Mouse (Mus musculus): ENCODE results near the gene Mroh7. TPM values are rescaled to one million over a fixed set of nuclear protein-coding genes. Genes with fewer than 3 reads are reported as not detected.

Mroh7 gene
- total RNA-seq, 2 experiments from 2014 or later = 2.7 to 3.2 TPM

DNA sequence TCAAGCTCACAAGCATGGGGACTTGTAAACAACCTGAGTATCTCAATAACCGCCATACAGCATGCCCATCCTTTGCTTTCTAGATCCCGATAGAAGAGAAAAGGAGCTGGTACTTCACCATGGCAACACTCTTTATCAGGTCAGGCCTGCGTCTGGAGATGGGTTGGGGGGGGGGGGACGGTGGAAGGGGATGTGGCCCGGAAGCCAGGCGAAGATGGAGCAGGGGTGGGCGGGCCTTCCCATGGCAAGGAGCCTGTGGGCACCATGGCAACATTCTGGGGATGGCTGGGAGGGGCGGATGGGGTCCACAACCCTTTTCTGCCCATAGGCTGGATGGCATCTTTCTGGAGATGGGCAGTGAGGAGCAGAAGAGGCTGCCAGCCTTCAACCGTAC, 96.6 kb downstream of the Mroh7 start:
- no peak for DNase-seq (ENCODE audit: low spot score in 2 of 2)

DNA sequence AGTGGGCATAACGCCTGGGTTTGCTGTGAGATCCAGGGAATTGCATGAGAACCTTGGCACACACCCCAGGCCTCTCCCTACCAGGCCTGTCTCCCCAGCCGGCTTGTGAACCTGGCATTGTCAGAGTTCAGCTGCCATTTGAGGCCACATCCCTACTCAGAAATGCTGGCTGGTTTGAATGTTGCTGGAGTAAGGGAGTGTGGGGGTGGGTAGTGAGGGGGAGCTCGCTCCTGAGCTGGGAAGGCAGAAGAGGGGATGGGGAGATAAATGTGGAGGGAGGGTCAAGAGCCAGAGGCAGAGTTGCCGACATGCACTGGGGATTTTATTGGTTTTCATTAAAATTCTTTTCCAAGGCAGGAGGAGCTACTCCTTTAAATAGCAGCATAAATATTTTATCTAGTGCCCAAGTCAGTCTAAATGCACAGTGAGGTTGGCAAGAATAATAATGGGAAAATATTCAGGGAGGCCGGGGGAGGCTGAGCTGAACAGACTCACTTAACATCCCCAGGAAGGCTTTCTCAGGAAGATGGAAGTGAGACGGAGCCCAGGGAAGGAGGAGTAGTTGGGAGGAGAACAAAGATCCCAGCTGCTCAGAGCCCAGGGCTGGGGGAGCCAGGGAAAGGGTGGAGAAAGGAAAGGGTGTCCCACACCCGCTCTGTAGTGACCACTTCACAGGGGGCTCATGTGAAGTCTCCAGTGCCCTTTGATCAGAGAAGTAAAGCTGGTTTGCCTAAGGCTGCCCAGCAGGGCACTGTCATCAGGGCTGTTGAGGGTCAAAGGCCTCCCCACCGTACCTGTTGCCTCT, 97.2 kb downstream of the Mroh7 start:
- no peak for DNase-seq (ENCODE audit: low spot score in 2 of 2)

DNA sequence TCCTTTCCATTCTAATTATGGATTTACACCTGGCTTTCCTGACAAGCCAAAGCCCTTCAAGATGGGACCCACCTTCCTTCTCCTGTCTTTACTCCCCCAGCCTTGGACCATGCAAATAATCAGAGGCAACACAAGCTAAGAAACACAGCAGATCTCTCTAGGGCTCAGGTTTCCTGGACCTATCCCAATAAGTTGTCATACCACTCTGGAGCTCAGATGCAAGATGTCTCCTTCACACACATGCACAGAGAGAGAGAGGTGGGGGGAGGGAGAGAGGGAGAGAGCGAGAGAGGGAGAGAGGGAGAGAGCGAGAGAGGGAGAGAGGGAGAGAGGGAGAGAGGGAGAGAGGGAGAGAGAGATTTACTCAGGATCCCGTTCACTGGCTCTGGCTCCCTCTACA, 98.4 kb downstream of the Mroh7 start:
- no peak for DNase-seq (ENCODE audit: low spot score in 2 of 2)

Other genes starting within 250 kb of the Mroh7 start
- gene Bsnd, start 238.6 kb downstream of the Mroh7 start, total RNA-seq (2021) = 1 to 10 TPM in 1 of 2 experiments, under 1 TPM in 1; 0.11 to 3.7 TPM
- gene Dhcr24, start 169.9 kb downstream of the Mroh7 start, total RNA-seq (2021) = 10 to 100 TPM; 51.2 to 70.5 TPM
- gene Lexm, start 113.7 kb downstream of the Mroh7 start, total RNA-seq (2021) = under 1 TPM in 1 of 2 experiments, not detected in 1; 0.20 TPM
- 1 to 10 TPM in 1 of 2 experiments, under 1 TPM in 1; 0.28 to 1.2 TPM for gene Ttc22, start 108.5 kb downstream of the Mroh7 start, total RNA-seq (2021)
- gene Pars2, start 79.9 kb downstream of the Mroh7 start, total RNA-seq (2021) = 10 to 100 TPM in 1 of 2 experiments, 1 to 10 TPM in 1; 9.2 to 13.3 TPM
- gene Ttc4, start 52.0 kb downstream of the Mroh7 start, total RNA-seq (2021) = 10 to 100 TPM; 36.2 to 38.3 TPM
- gene Fam151a, start 3.0 kb upstream of the Mroh7 start, total RNA-seq (2021) = 1 to 10 TPM in 1 of 2 experiments, under 1 TPM in 1; 0.48 to 5.2 TPM
- 1 to 10 TPM; 6.1 to 7.4 TPM for gene Acot11, start 74.1 kb upstream of the Mroh7 start, total RNA-seq (2021)
- 100 to 1,000 TPM in 1 of 2 experiments, 10 to 100 TPM in 1; 95.2 to 103 TPM for gene Ssbp3, start 179.8 kb upstream of the Mroh7 start, total RNA-seq (2021)

All from adrenal gland, postnatal 4 days (tissue).